Mouse (Mus musculus) heart, adult 2 months (tissue): ENCODE data around the gene Tgfbr3l.

ENCODE experiments used
- CTCF ChIP-seq: fragments of 200-600 bp; IDR thresholded peaks from 2 replicates; pipeline ENCODE4 v1.8.1; 2022; ENCODE audit warnings: antibody characterized with exemption, mild to moderate bottlenecking, moderate library complexity
- EP300 ChIP-seq: fragments of 200-500 bp; IDR thresholded peaks from 2 replicates; pipeline ENCODE4 v1.6.1; 2011; ENCODE audit warnings: low read depth, low read length, control low read depth; ENCODE audit not compliant: insufficient read depth

GRCm38 (mm10) chr8:4265160-4265914 is 17.3 kb downstream of the Tgfbr3l start:
- TF ChIP-seq CTCF (no peak), EP300 (no peak)
